Mouse (Mus musculus): Measurements from ENCODE around the gene Fgfr2.

DNA sequence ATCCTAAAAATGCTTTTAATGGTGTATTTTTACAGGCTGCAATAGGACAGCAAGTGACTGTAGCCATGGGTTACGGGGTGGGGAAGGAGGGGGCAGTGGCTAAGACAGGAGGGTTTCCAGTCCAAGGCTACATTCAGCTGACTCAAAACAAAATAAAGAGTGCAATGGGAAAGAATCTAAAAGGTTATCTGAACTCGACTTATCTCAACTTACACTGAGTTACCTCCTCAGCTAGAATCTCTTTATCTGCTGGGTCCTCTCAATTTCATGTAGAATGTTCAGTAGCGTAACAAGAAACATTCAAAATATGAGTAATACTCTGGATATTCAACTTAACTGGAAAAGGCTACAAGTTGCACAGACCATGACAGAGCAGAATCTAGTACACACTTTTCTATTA is 550.4 kb downstream of the Fgfr2 start:
- no peak for TF ChIP-seq CTCF (IDR thresholded peaks at IDR 0.05; ENCODE audit: low read depth)
- TF ChIP-seq EP300 (IDR thresholded peaks at IDR 0.05; ENCODE audit: low read depth), result no peak

All from liver, postnatal 0 days (tissue).